Mouse (Mus musculus) liver, adult 2 months (tissue): ENCODE data around the gene Gpr84. TPM values are rescaled to one million over a fixed set of nuclear protein-coding genes. Genes with fewer than 3 reads are reported as not detected.

Experiments
- DNase-seq: peaks from one replicate; pipeline ENCODE4 v3.0.0-alpha.2; 2011; ENCODE audit warnings: low read depth, low spot score; ENCODE audit errors: extremely low read depth
- H3K27ac ChIP-seq: fragments of 200-500 bp; replicated peaks from 2 replicates; pipeline ENCODE4 v1.5.1; 2012; ENCODE audit warnings: low read depth, mild to moderate bottlenecking, control low read depth, inconsistent platforms, low read length; ENCODE audit not compliant: insufficient read depth
- H3K27me3 ChIP-seq: fragments of 200-500 bp; 2 replicates; pipeline ENCODE4 v1.6.1; 2012; ENCODE audit warnings: mild to moderate bottlenecking, moderate library complexity, low read length, inconsistent platforms; ENCODE audit not compliant: control insufficient read depth, insufficient read depth
- H3K36me3 ChIP-seq: fragments of 200-500 bp; 2 replicates; pipeline ENCODE4 v1.6.1; 2012; ENCODE audit warnings: low read length, inconsistent platforms; ENCODE audit not compliant: control insufficient read depth, insufficient read depth
- H3K4me1 ChIP-seq: fragments of 200-500 bp; 2 replicates; pipeline ENCODE4 v1.6.1; 2011; ENCODE audit warnings: low read length; ENCODE audit not compliant: control insufficient read depth, insufficient read depth
- H3K4me3 ChIP-seq: fragments of 200-500 bp; 2 replicates; pipeline ENCODE4 v1.5.1; 2011; ENCODE audit warnings: low read depth, mild to moderate bottlenecking, control low read depth, low read length, moderate library complexity; ENCODE audit not compliant: insufficient read depth
- H3K79me2 ChIP-seq: fragments of 200-500 bp; 2 replicates; pipeline ENCODE4 v1.6.1; 2012; ENCODE audit warnings: inconsistent platforms, mild to moderate bottlenecking, low read length, moderate library complexity; ENCODE audit not compliant: control insufficient read depth, insufficient read depth
- H3K9ac ChIP-seq: fragments of 200-500 bp; 2 replicates; pipeline ENCODE4 v1.6.1; 2012; ENCODE audit warnings: low read depth, mild to moderate bottlenecking, control low read depth, inconsistent platforms, low read length
- CTCF ChIP-seq: fragments of 200-500 bp; IDR thresholded peaks from 2 replicates; pipeline ENCODE4 v1.5.1; 2011; ENCODE audit warnings: low read depth, low read length, control low read depth
- POLR2A ChIP-seq: fragments of 200-500 bp; IDR thresholded peaks from 2 replicates; pipeline ENCODE4 v1.6.1; 2011; ENCODE audit warnings: low read length, control low read depth; ENCODE audit not compliant: insufficient read depth; ENCODE audit errors: extremely low read depth
- WGBS: fragments of 180-500 bp; shearing (Covaris S2); methylation state at CpG from one replicate; pipeline ENCODE4 v1.1.7; 2018; 5-methylcytosine and 5-hydroxymethylcytosine counted together
- polyA plus RNA-seq: library from polyadenylated mRNA; depleted of rRNA; stranded (reverse); fragments of >200 nt; gene quantifications from 2 replicates; pipeline ENCODE4 v1.2.3, GENCODE M21; 2012; rRNA removed
- total RNA-seq: library from RNA; depleted of rRNA; stranded (reverse); fragments of >200 nt; gene quantifications from 2 replicates; pipeline ENCODE4 v1.2.3, GENCODE M21; 2014; rRNA removed

Gpr84 gene
- total and polyA plus RNA-seq, 2 experiments: 0.09 to 0.12 TPM

DNA sequence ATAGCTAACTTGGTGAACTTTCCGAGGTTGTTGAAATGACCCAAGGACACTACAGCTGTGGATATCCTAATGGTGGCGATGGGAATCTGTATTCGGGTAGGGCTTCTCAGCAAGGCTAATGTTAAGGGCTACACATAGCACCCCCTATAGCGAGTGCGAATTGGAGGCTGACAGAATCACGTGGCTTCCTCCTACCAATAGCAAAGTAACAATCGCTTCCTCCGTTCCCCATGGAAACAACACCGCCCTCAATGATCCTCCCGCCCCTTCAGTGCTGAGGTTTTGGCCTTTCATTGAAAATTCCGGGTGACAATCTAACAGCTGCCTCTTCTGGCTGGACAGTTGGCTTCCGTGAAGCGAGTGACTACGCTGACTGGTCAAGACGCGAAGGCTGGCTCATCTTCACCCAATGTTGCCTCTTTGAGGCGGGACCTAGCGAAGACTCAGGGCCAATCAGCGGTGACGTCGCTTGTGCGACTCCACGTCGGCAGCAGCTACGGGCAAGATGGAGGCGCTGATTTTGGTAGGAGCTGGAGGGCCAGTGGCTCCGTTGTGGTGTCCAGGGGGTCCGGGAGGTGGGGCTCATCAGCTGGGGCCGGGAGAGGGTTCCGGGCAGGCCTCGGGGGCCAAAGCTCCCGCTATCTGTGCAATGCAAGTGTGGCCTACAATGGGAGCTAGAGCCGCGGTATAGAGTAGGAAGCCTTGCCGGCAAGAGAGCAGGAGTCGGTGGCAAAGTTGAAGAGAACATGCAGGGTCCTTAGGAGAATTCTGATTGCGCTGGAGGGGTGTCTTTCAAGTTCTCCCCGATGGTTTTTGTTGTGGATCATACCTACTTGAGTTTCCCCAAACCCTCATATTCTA, 37.8 kb downstream of the Gpr84 start, which contains the start of gene Copz1:
TSS of gene Copz1 (plus strand) at position 296 of the 861 bp plus-strand sequence.
- H3K9ac ChIP-seq: peak within 1 kb of the TSS; percentile 80
- H3K79me2 ChIP-seq: peaks cover 13% of the 10 kb centered on the region; the same call in 1 of the 2 replicates
- H3K27me3 ChIP-seq: no peaks in the 10 kb centered on the region
- H3K36me3 ChIP-seq: no peaks in the 10 kb centered on the region
- peak within 1 kb of the TSS; percentile 22 for H3K27ac ChIP-seq
- H3K4me3 ChIP-seq: peak within 1 kb of the TSS; percentile 74
- peak; percentile 99 for DNase-seq
- peaks cover 10% of the 10 kb centered on the region for H3K4me1 ChIP-seq
- TF ChIP-seq POLR2A: peak; percentile 90
- TF ChIP-seq CTCF: no peak
- WGBS: under 1% methylated on average over 38 of the region's 38 CpGs

GRCm38 (mm10) chr15:103268903-103269302, 41.5 kb downstream of the Gpr84 start:
- peaks cover 2% of the 10 kb centered on the region; the same call in 1 of the 2 replicates for H3K4me1 ChIP-seq
- H3K4me3 ChIP-seq: no peak overlapping the region
- H3K27ac ChIP-seq: no peak overlapping the region
- DNase-seq: no peak
- TF ChIP-seq CTCF (no peak), POLR2A (no peak)
- 85% methylated on average over 4 of the region's 4 CpGs for WGBS
- no peaks in the 10 kb centered on the region; the same call in 1 of the 2 replicates for H3K79me2 ChIP-seq
- no peaks in the 10 kb centered on the region for H3K27me3 ChIP-seq
- H3K9ac ChIP-seq: no peak overlapping the region
- H3K36me3 ChIP-seq: no peaks in the 10 kb centered on the region

- no peak overlapping the region for H3K4me3 ChIP-seq
- H3K27ac ChIP-seq: no peak overlapping the region
- TF ChIP-seq CTCF (no peak), POLR2A (no peak)
- no peaks in the 10 kb centered on the region for H3K27me3 ChIP-seq
- H3K36me3 ChIP-seq: no peaks in the 10 kb centered on the region
- no peaks in the 10 kb centered on the region for H3K4me1 ChIP-seq
- H3K79me2 ChIP-seq: no peaks in the 10 kb centered on the region
- WGBS: 93% methylated on average over 2 of the region's 2 CpGs
- no peak for DNase-seq
- no peak overlapping the region for H3K9ac ChIP-seq
Observed at GRCm38 (mm10) chr15:103264794-103265193, 45.6 kb downstream of the Gpr84 start.

GRCm38 (mm10) chr15:103259989-103260388, 50.4 kb downstream of the Gpr84 start:
- H3K4me1 ChIP-seq: peaks cover 7% of the 10 kb centered on the region
- no peak overlapping the region for H3K27ac ChIP-seq
- no peak overlapping the region for H3K9ac ChIP-seq
- no peak overlapping the region for H3K4me3 ChIP-seq
- H3K27me3 ChIP-seq: no peaks in the 10 kb centered on the region
- 77% methylated on average over 1 of the region's 1 CpGs for WGBS
- TF ChIP-seq POLR2A: no peak
- TF ChIP-seq CTCF: no peak
- no peaks in the 10 kb centered on the region for H3K79me2 ChIP-seq
- DNase-seq: no peak
- H3K36me3 ChIP-seq: no peaks in the 10 kb centered on the region

- Histone ChIP-seq H3K36me3 (no peaks in the 10 kb centered on the region), H3K4me1 (peaks cover 7% of the 10 kb centered on the region), H3K9ac (no peak overlapping the region), H3K79me2 (no peaks in the 10 kb centered on the region), H3K27ac (no peak overlapping the region; the same call in 1 of the 2 replicates), H3K4me3 (no peak overlapping the region), H3K27me3 (no peaks in the 10 kb centered on the region)
- no peak for DNase-seq
- no peak for TF ChIP-seq CTCF
- TF ChIP-seq POLR2A: no peak
- 85% methylated on average over 5 of the region's 5 CpGs for WGBS
Observed at GRCm38 (mm10) chr15:103259162-103259561, 51.2 kb downstream of the Gpr84 start.

Other genes with a start within 250 kb of the Gpr84 start
- gene Smug1, start 143.5 kb downstream of the Gpr84 start, total RNA-seq: 6.8 and 8.1 TPM in 2 replicates
- gene Smug1, start 143.5 kb downstream of the Gpr84 start, polyA plus RNA-seq: 9.9 and 11.1 TPM in 2 replicates
- 14.1 and 14.9 TPM in 2 replicates for gene Cbx5, start 70.8 kb downstream of the Gpr84 start, total RNA-seq
- 4.2 and 5.2 TPM in 2 replicates for gene Cbx5, start 70.8 kb downstream of the Gpr84 start, polyA plus RNA-seq
- gene Hnrnpa1, start 70.2 kb downstream of the Gpr84 start, total RNA-seq: 58.2 and 58.9 TPM in 2 replicates
- 16.3 and 17.7 TPM in 2 replicates for gene Hnrnpa1, start 70.2 kb downstream of the Gpr84 start, polyA plus RNA-seq
- gene Nfe2, start 52.2 kb downstream of the Gpr84 start, total RNA-seq: 0.40 and 0.74 TPM in 2 replicates
- 2.3 and 4.9 TPM in 2 replicates for gene Nfe2, start 52.2 kb downstream of the Gpr84 start, polyA plus RNA-seq
- gene Copz1, start 37.9 kb downstream of the Gpr84 start, total RNA-seq: 55.9 and 73.0 TPM in 2 replicates
- gene Copz1, start 37.9 kb downstream of the Gpr84 start, polyA plus RNA-seq: 131 and 142 TPM in 2 replicates
- gene Zfp385a, start 29.5 kb upstream of the Gpr84 start, total RNA-seq: 0.92 and 2.1 TPM in 2 replicates
- gene Zfp385a, start 29.5 kb upstream of the Gpr84 start, polyA plus RNA-seq: 14.9 and 17.1 TPM in 2 replicates
- 3.0 and 5.4 TPM in 2 replicates for gene Itga5, start 56.2 kb upstream of the Gpr84 start, total RNA-seq
- gene Itga5, start 56.2 kb upstream of the Gpr84 start, polyA plus RNA-seq: 18.0 and 28.1 TPM in 2 replicates
- gene Gtsf1, start 119.9 kb upstream of the Gpr84 start, total RNA-seq: not detected in 2 replicates
- gene Gtsf1, start 119.9 kb upstream of the Gpr84 start, polyA plus RNA-seq: not detected in 2 replicates
- not detected in 2 replicates for gene Gtsf2, start 137.9 kb upstream of the Gpr84 start, total RNA-seq
- not detected in 2 replicates for gene Gtsf2, start 137.9 kb upstream of the Gpr84 start, polyA plus RNA-seq
- gene Nckap1l, start 143.2 kb upstream of the Gpr84 start, total RNA-seq: 6.2 and 6.3 TPM in 2 replicates
- 1.1 and 2.2 TPM in 2 replicates for gene Nckap1l, start 143.2 kb upstream of the Gpr84 start, polyA plus RNA-seq
- gene Pde1b, start 192.4 kb upstream of the Gpr84 start, total RNA-seq: 0.46 and 0.81 TPM in 2 replicates
- gene Pde1b, start 192.4 kb upstream of the Gpr84 start, polyA plus RNA-seq: 0.55 and 1.0 TPM in 2 replicates
- gene Ppp1r1a, start 227.4 kb upstream of the Gpr84 start, total RNA-seq: 0.09 TPM in 1 of 2 replicates, not detected in the other
- gene Ppp1r1a, start 227.4 kb upstream of the Gpr84 start, polyA plus RNA-seq: not detected in 2 replicates